Mouse (Mus musculus) bone marrow, adult 2 months (tissue): ENCODE measurements at regions not wholly inside any gene's neighbourhood (a gene's known extent, or its start where the extent isn't known, plus 50 kb on each side); places are given as distances from the start of the nearest gene placed in this dataset.

Experiments
- CTCF ChIP-seq: fragments of 200-500 bp; IDR thresholded peaks from 2 replicates; pipeline ENCODE4 v1.5.1; 2011; ENCODE audit warnings: low read length, control low read depth; ENCODE audit not compliant: control insufficient read depth, insufficient read depth
- POLR2A ChIP-seq: fragments of 200-500 bp; IDR thresholded peaks from 2 replicates; pipeline ENCODE4 v1.6.1; 2011; ENCODE audit warnings: low read depth, mild to moderate bottlenecking, control low read depth, low read length, borderline replicate concordance; ENCODE audit not compliant: control insufficient read depth

GRCm38 (mm10) chr10:117897766-117898165 is 51.9 kb upstream of the Rap1b start:
- TF ChIP-seq CTCF, result no peak
- no peak for TF ChIP-seq POLR2A
